Mouse (Mus musculus): ENCODE measurements around the gene Med11. TPM values are rescaled to one million over a fixed set of nuclear protein-coding genes. Genes with fewer than 3 reads are reported as not detected.

Gene Med11
- total RNA-seq, 2 experiments from 2014 or later, result 7.6 to 11.0 TPM

Small RNA genes within 50 kb of the gene (microRNA-seq; reads per million reads assigned to microRNA genes)
- 0 reads per million in 2 experiments for gene Mir7115

Other genes with a start within 250 kb of the Med11 start
- under 1 TPM in 1 of 2 experiments, not detected in 1; 0.63 TPM for gene Slc16a11, start 239.2 kb upstream of the Med11 start, total RNA-seq (2021)
- gene Slc16a13, start 230.9 kb upstream of the Med11 start, total RNA-seq (2021), result 1 to 10 TPM; 1.1 to 3.7 TPM
- gene Bcl6b, start 222.1 kb upstream of the Med11 start, total RNA-seq (2021), result 10 to 100 TPM; 12.6 to 21.5 TPM
- gene 0610010K14Rik, start 214.0 kb upstream of the Med11 start, total RNA-seq (2021), result 10 to 100 TPM; 46.0 to 51.4 TPM
- 1 to 10 TPM; 2.8 to 3.8 TPM for gene Gm21988, start 212.1 kb upstream of the Med11 start, total RNA-seq (2021)
- 10 to 100 TPM; 91.1 to 93.0 TPM for gene Rnasek, start 212.1 kb upstream of the Med11 start, total RNA-seq (2021)
- gene Alox12, start 196.6 kb upstream of the Med11 start, total RNA-seq (2021), result 1 to 10 TPM in 1 of 2 experiments, under 1 TPM in 1; 0.94 to 1.7 TPM
- not detected for gene Alox12e, start 129.3 kb upstream of the Med11 start, total RNA-seq (2021)
- gene Alox15, start 99.9 kb upstream of the Med11 start, total RNA-seq (2021), result under 1 TPM in 1 of 2 experiments, not detected in 1; 0.52 TPM
- gene Pelp1, start 41.9 kb upstream of the Med11 start, total RNA-seq (2021), result 10 to 100 TPM; 20.2 to 21.4 TPM
- 10 to 100 TPM; 11.0 TPM for gene Arrb2, start 19.3 kb upstream of the Med11 start, total RNA-seq (2021)
- gene Zmynd15, start 7.5 kb downstream of the Med11 start, total RNA-seq (2021), result 1 to 10 TPM in 1 of 2 experiments, under 1 TPM in 1; 0.52 to 1.6 TPM
- gene Cxcl16, start 8.1 kb downstream of the Med11 start, total RNA-seq (2021), result 1 to 10 TPM; 3.4 to 5.1 TPM
- gene Tm4sf5, start 53.3 kb downstream of the Med11 start, total RNA-seq (2021), result not detected
- not detected for gene Vmo1, start 62.7 kb downstream of the Med11 start, total RNA-seq (2021)
- gene Gltpd2, start 67.3 kb downstream of the Med11 start, total RNA-seq (2021), result not detected
- 100 to 1,000 TPM; 326 to 361 TPM for gene Psmb6, start 73.4 kb downstream of the Med11 start, total RNA-seq (2021)
- gene Gm40193, start 81.0 kb downstream of the Med11 start, total RNA-seq (2021), result not detected
- gene Pld2, start 88.1 kb downstream of the Med11 start, total RNA-seq (2021), result 10 to 100 TPM; 16.4 to 21.3 TPM
- 10 to 100 TPM; 28.6 to 37.0 TPM for gene Mink1, start 111.0 kb downstream of the Med11 start, total RNA-seq (2021)
- not detected for gene 4930544D05Rik, start 163.9 kb downstream of the Med11 start, total RNA-seq (2021)
- 10 to 100 TPM; 30.7 to 35.0 TPM for gene Chrne, start 167.3 kb downstream of the Med11 start, total RNA-seq (2021)
- under 1 TPM; 0.12 to 0.29 TPM for gene Gp1ba, start 187.2 kb downstream of the Med11 start, total RNA-seq (2021)
- gene Rnf167, start 195.3 kb downstream of the Med11 start, total RNA-seq (2021), result 10 to 100 TPM; 41.9 to 43.7 TPM
- 100 to 1,000 TPM; 252 to 283 TPM for gene Slc25a11, start 195.6 kb downstream of the Med11 start, total RNA-seq (2021)
- 100 to 1,000 TPM; 465 to 491 TPM for gene Pfn1, start 202.7 kb downstream of the Med11 start, total RNA-seq (2021)
- 1,000 to 10,000 TPM; 5,193 to 5,983 TPM for gene Eno3, start 205.3 kb downstream of the Med11 start, total RNA-seq (2021)
- gene Spag7, start 217.5 kb downstream of the Med11 start, total RNA-seq (2021), result 100 to 1,000 TPM; 131 to 133 TPM
- 10 to 100 TPM; 20.6 to 21.8 TPM for gene Camta2, start 236.2 kb downstream of the Med11 start, total RNA-seq (2021)
- 1 to 10 TPM; 1.6 to 2.5 TPM for gene Inca1, start 248.2 kb downstream of the Med11 start, total RNA-seq (2021)
- gene Kif1c, start 248.6 kb downstream of the Med11 start, total RNA-seq (2021), result 100 to 1,000 TPM; 195 to 205 TPM

All from gastrocnemius, postnatal 10 days (tissue).